Mouse (Mus musculus) ES-E14 (cell line): Measurements from ENCODE around the gene Hdac5. TPM values are rescaled to one million over a fixed set of nuclear protein-coding genes. Genes with fewer than 3 reads are reported as not detected.

Experiments used
- DNase-seq: peaks from one replicate; pipeline ENCODE4 v3.0.0-alpha.2; 2013; ENCODE audit warnings: low read depth, low spot score
- H3K27ac ChIP-seq: 2 replicates; pipeline ENCODE4 v1.5.1; 2012; ENCODE audit warnings: low read depth, mild to moderate bottlenecking, low read length, moderate library complexity, mixed read lengths; ENCODE audit not compliant: poor library complexity, insufficient read depth, severe bottlenecking
- H3K36me3 ChIP-seq: 2 replicates; pipeline ENCODE4 v1.6.1; 2012; ENCODE audit warnings: mild to moderate bottlenecking, low read length, moderate library complexity, mixed read lengths; ENCODE audit not compliant: control insufficient read depth, poor library complexity, insufficient read depth, severe bottlenecking
- H3K4me1 ChIP-seq, 2 experiments: fragments of 150-350 bp in 1 of 2; sonication (generic) in 1 of 2; 2 replicates each; pipeline ENCODE4 v1.6.1; 2012; ENCODE audit warnings: low read length in 2 of 2, mild to moderate bottlenecking in 1 of 2, mixed read lengths in 1 of 2; ENCODE audit not compliant: control insufficient read depth in 2 of 2, insufficient read depth in 2 of 2, poor library complexity in 1 of 2
- H3K4me3 ChIP-seq, 2 experiments: fragments of 150-350 bp in 1 of 2; sonication (generic) in 1 of 2; 2 replicates each; pipeline ENCODE4 v1.5.1; 2012; ENCODE audit warnings: low read length in 2 of 2, low read depth in 1 of 2, mild to moderate bottlenecking in 1 of 2, mixed read lengths in 1 of 2; ENCODE audit not compliant: insufficient read depth in 1 of 2, poor library complexity in 1 of 2, severe bottlenecking in 1 of 2
- H3K9ac ChIP-seq: 2 replicates; pipeline ENCODE4 v1.6.1; 2012; ENCODE audit warnings: low read depth, mild to moderate bottlenecking, low read length, mixed read lengths; ENCODE audit not compliant: poor library complexity, insufficient read depth, severe bottlenecking
- H3K9me3 ChIP-seq: fragments of 150-350 bp; sonication (generic); 2 replicates; pipeline ENCODE4 v1.6.1; 2012; ENCODE audit warnings: low read depth, mild to moderate bottlenecking, low read length; ENCODE audit not compliant: control insufficient read depth, insufficient read depth
- CHD2 ChIP-seq: IDR thresholded peaks from 2 replicates; pipeline ENCODE4 v1.6.1; 2014; ENCODE audit warnings: mild to moderate bottlenecking, low read depth, low read length, inconsistent platforms
- HCFC1 ChIP-seq: IDR thresholded peaks from 2 replicates; pipeline ENCODE4 v1.6.1; 2012; ENCODE audit warnings: low read length, inconsistent platforms, borderline replicate concordance; ENCODE audit not compliant: insufficient read depth
- MAFK ChIP-seq: IDR thresholded peaks from 2 replicates; pipeline ENCODE4 v1.6.1; 2014; ENCODE audit warnings: mild to moderate bottlenecking, low read depth, low read length, inconsistent platforms; ENCODE audit not compliant: insufficient read depth
- ZC3H11A ChIP-seq: IDR thresholded peaks from 2 replicates; pipeline ENCODE4 v1.6.1; 2012; ENCODE audit warnings: low read depth, mild to moderate bottlenecking, inconsistent platforms, low read length, borderline replicate concordance
- ZNF384 ChIP-seq: IDR thresholded peaks from 2 replicates; pipeline ENCODE4 v1.6.1; 2012; ENCODE audit warnings: low read depth, low read length, inconsistent platforms
- in situ Hi-C, 2 experiments: fragments of 600-800 bp; cut with MboI; formaldehyde crosslinking; loops; one replicate each; pipeline ENCODE4 v1.15.1; 2025; ENCODE audit warnings: low sequenced_read_pairs in 2 of 2, inconsistent platforms in 1 of 2; ENCODE audit not compliant: unreplicated experiment in 2 of 2
- total RNA-seq: library from RNA; depleted of rRNA; stranded (reverse); fragments of 300-350 nt; gene quantifications from 2 replicates; pipeline ENCODE4 v1.2.3, GENCODE M21; 2012

The Hdac5 gene
- total RNA-seq, 1 experiment = 33.3 TPM

DNA sequence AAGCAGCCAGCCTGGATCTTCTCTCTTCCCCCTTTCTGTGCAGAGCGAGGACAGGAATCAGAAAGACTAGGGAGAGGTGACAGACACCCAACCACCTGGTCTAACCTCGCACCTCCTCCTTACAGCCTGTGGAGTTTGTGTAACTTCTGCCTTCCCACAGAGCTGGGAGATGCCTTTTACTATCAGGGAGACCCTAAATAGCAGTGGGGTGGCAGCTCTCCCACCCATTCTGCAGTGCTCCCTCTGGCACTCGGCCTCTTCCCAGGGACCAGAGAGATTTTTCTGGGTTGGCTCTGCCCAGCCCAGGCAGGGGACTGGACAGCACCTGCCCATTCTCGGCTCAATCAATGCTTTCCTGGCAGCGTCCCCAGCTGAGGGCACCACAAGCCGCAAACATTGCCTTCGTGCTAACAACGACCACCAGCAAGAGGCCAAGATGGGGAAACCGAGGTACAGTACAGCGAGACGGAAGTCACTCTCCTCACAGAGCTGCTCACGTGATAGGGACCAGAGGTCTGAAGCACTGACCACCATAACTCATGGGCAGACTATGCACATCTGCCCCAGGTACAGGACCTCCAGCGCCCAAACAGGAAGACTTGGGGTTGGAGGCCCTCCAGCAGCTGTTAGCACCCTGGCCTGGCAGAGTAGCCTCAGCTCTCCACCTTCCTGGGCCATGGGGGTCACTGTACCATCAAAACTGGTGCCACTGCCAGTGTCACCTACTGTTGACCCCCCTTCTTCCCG is 10.5 kb downstream of the Hdac5 start:
- TF ChIP-seq MAFK = no peak
- TF ChIP-seq ZC3H11A = no peak
- TF ChIP-seq HCFC1 = no peak
- H3K9me3 ChIP-seq = no peaks in the 10 kb centered on the region
- peaks cover 11% of the 10 kb centered on the region; the same call in 1 of the 2 replicates for H3K36me3 ChIP-seq
- in situ Hi-C loops = no loop called here
- H3K27ac ChIP-seq = no peak overlapping the region
- no peak overlapping the region for H3K4me3 ChIP-seq
- no peak for DNase-seq
- peaks cover 6 to 36% of the 10 kb centered on the region in 2 experiments; a peak in 3 of 4 replicates for H3K4me1 ChIP-seq
- H3K9ac ChIP-seq = no peak overlapping the region

DNA sequence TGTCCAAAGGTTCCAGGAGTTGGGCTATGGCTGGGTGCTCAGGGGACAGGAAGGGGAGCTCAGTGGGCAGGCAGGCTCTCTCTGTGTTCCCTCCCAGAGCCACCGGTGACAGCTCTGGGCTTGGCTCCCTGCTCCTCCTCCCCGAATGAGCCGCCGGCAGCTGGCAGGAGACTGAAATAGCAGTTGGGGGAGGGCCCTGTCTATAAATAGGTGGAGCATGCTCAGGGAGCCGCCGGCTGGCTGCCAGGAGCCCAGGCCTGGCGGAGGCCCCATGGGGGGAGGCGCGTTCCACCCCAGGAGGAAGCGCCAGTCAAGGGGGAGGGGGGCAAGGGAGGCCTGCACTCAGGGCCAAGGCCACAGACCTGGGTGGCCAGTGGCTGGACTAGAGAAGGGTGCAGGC is 11.2 kb downstream of the Hdac5 start:
- H3K9me3 ChIP-seq = no peaks in the 10 kb centered on the region
- H3K4me3 ChIP-seq = peak overlapping the region; percentile 31 to 56; a peak in 3 of 4 replicates
- DNase-seq = no peak
- no peak for TF ChIP-seq ZNF384
- TF ChIP-seq CHD2 = no peak
- TF ChIP-seq ZC3H11A = no peak
- TF ChIP-seq MAFK = no peak
- TF ChIP-seq HCFC1 = no peak
- H3K36me3 ChIP-seq = peaks cover 11% of the 10 kb centered on the region; the same call in 1 of the 2 replicates
- 0 out of 2 replicates have a peak overlapping the region, but pooled peaks have one; percentile 12 for H3K9ac ChIP-seq
- in situ Hi-C loops = no loop called here
- peaks cover 4 to 30% of the 10 kb centered on the region in 2 experiments; a peak in 3 of 4 replicates for H3K4me1 ChIP-seq
- H3K27ac ChIP-seq = no peak overlapping the region

DNA sequence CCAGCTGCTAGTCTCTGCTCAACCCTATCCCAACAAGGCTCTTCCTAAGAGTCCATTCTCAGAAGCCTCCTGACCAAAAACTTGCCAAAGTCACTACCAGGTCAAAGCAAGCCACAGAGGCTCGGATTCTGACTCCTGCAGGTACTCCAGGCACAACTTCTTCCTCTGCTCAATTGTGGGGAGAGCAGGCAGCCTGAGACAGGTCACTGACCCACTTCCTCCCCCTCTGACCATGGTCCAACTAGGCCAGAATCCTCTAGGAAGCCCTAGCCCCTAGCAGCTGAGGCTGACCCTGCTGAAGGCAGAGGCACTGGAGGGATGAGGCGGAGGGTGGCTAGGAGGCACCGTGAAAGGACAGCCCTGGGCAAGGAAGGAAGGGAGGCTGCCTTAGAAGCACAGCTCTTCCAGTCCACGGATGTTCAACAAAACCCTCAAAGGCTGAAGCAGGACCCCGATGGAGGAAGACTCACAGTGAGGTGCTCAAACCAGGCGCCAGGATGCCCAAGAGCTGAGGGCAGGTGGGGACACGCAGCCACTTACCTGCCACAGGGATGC is 12.0 kb downstream of the Hdac5 start:
- no peak overlapping the region for H3K9ac ChIP-seq
- TF ChIP-seq ZC3H11A (no peak), MAFK (no peak), ZNF384 (no peak)
- peaks cover 0 to 26% of the 10 kb centered on the region in 2 experiments; a peak in 3 of 4 replicates for H3K4me1 ChIP-seq
- peaks cover 10% of the 10 kb centered on the region; the same call in 1 of the 2 replicates for H3K36me3 ChIP-seq
- in situ Hi-C loops = no loop called here
- H3K4me3 ChIP-seq = 0 out of 4 replicates have a peak overlapping the region, but pooled peaks of 1 of the 2 experiments have one; percentile 56
- no peak overlapping the region for H3K27ac ChIP-seq
- DNase-seq = no peak
- H3K9me3 ChIP-seq = no peaks in the 10 kb centered on the region

DNA sequence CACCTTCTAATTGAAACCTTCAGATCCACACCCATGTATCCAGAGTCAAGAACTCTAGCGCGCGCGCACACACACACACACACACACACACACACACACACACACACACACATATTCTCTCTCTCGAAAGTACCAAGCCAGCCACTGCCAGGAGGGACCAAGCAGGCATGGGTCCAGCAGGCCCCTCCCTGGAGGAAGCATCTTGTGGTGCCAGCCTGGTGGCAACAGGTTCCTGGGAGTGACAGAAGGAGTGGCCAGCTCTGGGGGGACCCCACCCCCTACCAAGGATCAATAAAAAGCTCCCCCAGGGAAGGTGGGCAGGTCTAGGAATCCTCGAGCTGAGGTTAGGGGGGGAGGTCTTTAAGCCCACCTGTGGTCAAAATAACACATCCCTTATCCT is 12.6 kb downstream of the Hdac5 start:
- no peak for DNase-seq
- Histone ChIP-seq H3K27ac (no peak overlapping the region), H3K4me3 (no peak overlapping the region), H3K9me3 (no peaks in the 10 kb centered on the region), H3K4me1 (peaks cover 0 to 24% of the 10 kb centered on the region in 2 experiments; a peak in 3 of 4 replicates), H3K36me3 (peaks cover 6% of the 10 kb centered on the region; the same call in 1 of the 2 replicates), H3K9ac (no peak overlapping the region)
- TF ChIP-seq CHD2 = no peak
- TF ChIP-seq MAFK = no peak
- TF ChIP-seq ZC3H11A = no peak
- TF ChIP-seq HCFC1 = no peak
- no peak for TF ChIP-seq ZNF384
- in situ Hi-C loops = no loop called here
